Mouse (Mus musculus): ENCODE results near the gene Thada.

The Thada gene

DNA sequence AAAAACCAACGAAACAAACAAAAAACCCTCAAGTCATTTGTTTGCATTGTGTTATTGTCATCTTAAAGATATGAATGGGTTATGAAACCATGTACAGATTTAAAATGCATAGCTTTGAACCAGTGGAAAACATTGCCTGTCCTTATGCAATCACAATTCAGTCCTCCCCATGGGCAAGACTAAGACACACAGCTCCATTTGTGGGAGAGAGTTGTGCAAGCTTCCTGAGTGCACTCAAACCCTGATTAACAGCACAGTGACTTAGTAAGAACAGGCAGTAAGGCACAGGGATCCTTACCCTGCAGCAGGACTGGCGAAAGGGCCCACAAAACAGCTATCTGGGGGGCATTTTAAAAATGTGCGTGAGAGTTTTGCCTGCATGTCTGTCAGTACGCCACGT, 11.2 kb upstream of the Thada start:
- DNase-seq (ENCODE audit: low read depth): no peak

DNA sequence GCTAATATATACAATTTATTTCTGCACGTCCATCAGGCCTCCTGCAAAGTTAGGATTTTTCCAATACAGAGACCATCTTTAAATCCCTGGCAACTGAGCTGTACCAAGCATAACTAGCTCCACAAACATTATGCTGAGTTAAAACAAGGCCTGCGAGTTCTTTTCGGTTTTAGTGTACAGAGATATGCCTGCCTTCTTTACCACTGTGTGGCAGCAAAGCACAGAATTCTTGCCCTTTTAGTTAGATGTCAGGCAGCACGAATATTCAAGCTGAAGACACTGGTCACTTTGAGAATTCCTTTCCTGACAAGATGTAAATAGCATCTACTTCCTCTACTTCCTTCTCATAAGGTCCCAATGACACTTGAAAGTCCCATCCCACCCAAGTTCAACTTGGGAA, 8.3 kb upstream of the Thada start:
- no peak for DNase-seq (ENCODE audit: low read depth)

DNA sequence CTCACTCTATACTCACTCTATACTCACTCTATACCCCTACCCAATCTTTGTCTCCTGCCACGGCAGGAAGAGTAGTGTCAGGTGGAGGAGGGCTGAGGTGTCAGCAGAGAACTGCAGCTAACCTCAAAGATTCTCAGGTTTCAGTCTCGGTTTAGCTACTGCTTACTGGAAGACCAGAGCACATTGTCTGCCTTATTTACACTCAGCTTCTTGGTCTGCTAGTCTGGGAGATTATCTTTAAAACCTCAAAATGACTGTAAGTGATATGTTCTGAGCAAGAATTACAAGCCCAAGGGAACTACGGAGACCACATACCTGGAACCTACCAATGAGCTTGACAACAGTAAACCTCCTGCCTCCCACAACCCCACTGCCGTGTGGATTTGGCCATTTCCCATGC, 31.0 kb downstream of the Thada start:
- no peak for DNase-seq (ENCODE audit: low read depth)

DNA sequence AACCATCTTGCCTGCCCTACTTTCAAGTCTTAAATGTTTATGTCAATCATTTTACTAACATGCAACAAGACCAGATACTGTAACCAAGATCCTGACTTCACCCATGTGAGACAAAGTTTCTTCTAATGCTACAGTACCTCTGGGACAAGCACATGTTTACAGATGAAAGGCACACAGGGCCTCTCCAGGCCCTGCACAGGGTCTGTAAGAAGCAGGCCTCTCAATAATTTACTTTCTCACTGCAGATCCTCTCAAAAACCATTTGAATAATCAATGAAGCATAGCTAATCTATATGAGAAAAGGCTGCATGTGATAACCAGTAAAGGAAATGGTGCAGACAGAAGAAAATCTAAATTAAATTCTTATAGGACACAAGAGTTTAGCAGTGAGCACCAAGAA, 31.8 kb downstream of the Thada start:
- DNase-seq (ENCODE audit: low read depth): no peak

DNA sequence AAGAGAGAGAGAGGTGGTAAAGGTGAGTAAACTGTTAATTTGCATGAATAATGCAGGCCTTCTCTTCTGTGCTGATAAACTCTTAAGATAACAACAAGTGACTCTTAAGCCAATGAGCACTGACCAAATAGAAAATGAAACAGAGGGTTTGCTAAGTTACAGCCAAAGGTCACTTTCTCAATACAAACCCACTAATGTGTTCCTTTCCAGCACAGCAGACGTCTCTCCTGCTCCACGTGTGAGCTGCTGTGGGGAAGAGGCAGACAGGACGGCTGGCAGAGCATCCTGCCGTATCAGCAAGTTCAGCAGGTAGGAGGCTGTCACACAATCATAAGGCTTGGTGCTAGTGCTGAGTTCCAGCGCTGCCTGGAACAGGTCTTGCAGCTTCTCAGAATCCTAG, 34.0 kb downstream of the Thada start:
- DNase-seq (ENCODE audit: low read depth): no peak

DNA sequence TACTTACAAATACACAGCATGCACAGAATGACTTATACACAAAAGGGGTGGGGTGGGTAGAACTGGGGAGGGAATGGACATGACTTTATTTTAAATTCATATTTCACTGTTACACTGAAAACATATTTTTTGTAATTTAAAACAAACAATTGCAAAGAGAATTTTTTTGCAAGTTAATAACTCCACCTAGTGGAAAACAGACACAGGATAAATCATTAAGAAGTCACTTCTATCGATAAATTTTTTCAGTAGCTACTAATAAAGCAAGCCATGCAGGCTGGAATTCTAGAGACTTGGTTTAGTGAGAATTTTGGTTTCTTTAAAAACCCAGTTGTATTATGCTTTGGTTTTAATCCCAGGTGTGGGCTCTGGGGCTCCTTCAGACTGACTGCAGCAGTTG, 41.7 kb downstream of the Thada start:
- DNase-seq (ENCODE audit: low read depth): no peak

DNA sequence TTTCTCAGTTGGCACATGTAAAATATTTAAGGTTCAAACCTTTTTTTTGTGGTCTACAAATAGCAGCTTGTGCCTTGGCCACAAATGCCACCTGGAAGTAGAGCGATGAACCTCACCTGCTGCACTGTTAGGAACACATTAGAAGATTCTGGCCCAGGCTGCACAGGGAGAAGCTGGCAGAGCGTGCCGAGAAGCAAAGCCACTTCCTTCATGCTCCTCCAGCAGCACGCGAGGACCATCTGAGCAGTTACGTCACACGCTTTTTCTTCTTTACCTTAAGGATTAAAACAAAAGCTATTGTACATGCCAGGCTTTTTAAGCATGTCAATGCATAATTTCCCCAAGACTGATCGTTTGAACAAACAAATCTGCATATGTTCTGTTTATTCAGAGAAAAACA, 43.1 kb downstream of the Thada start:
- no peak for DNase-seq (ENCODE audit: low read depth)

DNA sequence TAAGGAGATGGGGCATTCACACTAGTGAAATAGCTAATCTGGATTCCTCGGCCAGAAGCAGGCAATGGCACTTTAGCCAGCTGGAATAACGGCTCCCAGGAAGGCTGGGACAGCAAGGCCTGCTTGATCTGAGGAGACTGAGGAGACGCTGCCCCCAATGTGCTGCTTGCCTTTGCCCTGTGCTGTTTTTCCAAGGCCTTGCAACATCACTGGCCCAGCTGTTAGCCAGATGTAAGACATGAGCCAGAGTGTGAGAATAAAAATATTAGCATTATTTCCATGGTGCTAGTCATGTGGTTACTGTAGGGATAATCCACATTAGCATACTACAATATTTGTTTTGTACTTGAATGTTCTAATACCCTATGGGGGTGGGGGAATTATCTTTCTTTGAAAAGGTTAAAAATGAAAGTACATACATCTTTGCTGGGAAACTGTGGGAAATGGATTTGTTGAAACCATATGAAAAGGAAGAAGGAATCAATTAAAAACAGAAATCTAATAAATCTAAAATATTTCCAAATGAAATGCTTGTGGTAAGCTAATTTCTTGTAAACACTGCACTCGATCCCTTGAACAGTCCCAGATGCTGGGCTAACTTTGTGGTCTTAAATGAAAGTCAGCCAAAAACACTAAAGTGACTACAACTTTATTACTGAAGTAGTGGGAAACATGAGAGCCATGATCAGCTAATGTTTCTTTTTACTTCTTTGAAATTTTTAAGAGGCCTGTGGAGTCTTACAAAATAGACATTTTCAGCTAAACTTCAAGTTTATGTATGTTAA, 43.8 kb downstream of the Thada start:
- no peak for DNase-seq (ENCODE audit: low read depth)

DNA sequence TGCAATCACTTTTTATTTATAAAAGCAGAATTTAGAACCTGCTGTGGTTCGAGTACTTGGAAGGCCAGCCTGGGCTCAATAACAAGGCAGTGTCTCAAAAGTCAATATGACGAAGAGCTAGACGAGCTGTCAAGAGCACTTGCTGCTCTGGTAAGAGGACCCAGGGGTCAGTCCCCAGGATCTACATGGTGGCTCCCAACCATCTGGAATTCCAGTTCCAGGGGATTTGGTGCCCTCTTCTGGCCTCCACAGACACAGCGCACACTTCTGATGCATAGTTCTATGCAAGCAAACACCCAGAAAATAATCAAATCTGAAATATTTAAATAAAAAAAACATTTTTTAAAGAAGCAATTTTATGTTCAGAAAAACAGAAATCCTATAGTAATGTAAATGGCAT, 45.0 kb downstream of the Thada start:
- no peak for DNase-seq (ENCODE audit: low read depth)

DNA sequence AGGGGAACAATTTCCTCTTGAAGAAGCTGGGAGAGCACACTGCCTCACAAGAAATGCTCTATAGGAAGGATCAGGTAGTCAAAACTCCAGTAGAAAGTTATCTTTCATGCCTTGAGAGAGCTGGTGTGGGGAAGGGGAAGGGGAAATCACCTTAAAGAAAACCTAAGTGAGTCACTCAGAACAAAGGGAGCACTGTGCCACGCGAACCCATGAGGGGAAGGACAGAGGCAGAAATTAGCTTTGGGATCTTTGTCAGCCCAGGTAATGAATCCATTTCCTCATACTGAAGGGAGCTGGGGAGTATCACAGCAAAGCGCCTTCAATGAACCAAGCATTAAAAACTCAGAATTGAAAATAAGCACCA, 45.7 kb downstream of the Thada start:
- DNase-seq (ENCODE audit: low read depth): no peak

DNA sequence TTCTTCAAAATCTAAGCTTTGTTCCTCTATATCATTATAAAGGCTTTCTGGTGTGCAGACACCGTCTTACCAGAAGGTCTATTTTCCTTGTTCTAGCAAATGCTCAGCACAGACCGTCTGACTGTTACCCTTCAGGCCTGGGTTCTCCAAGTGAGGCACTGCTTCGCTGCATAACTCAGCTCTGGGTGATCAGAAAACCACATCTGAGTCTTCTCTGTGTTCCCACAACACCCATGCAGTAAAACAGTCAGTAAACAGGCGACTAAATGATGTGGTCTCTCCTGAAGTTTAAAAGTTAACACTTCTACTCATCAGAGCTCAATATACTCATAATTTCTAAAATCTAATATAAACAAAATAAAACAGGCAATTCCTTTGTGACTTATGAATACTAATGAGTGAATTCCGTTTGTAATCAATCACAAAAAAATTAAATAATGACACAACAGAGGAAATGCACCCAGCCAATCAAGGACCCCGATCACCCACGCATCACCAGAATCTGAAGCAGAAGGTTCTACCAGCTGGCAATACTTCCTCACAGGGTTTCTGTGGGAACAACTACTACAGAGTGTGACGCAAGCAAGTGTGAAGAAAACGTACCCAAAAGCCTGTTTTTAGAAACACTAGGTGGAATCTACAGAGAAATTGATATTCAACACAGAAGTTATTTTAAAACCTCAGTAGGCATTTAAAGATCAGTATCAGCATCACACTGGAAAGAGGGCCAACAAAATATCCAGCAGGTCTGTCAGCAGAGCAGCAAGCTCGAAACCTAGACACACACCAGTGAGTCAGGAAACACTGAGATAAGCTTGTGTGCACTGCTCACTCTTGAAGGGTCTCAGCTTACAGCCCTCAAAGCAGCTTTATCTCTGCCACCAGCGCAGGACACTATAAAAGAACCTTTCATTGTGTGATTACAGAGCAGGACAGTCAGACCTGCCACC, 46.4 kb downstream of the Thada start:
- DNase-seq (ENCODE audit: low read depth): peak; percentile 30

DNA sequence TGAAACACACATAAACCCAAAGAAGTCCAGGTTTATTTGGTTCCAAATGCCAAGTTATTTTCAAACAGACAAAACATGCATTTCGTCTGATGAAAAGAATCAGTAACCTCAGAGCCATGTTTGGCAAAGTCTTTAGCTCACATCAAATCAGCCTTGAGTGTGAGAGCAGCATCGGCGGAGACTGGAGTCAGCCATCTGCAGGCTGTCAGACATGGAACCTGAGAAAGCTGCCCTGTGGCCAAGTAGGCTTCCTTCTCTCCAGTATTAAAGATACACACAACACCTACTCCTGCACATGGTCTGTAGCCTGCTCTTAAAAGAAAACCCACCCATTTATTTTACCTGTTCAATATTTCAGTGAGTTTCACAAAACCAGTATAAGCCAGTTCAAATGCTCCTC, 50.1 kb downstream of the Thada start:
- no peak for DNase-seq (ENCODE audit: low read depth)

DNA sequence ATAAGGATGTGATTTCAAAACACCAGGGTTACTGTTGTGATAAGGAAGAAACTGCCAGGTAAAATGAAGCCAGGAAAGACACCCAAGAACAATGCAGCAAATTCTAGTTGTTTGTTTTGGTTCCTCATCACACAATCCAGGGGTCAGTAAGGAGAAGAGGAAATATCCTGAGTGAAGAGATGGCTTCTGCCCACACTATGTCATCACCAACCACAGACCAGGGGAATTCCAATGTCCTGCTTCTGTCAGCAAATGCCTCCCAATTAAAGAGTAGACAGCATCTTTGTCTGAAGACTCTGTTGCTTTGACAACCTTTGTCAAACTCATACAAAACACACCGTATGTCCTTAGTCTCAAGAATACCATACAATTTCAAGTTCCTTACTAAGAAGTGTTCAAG, 57.3 kb downstream of the Thada start:
- no peak for DNase-seq (ENCODE audit: low read depth)

DNA sequence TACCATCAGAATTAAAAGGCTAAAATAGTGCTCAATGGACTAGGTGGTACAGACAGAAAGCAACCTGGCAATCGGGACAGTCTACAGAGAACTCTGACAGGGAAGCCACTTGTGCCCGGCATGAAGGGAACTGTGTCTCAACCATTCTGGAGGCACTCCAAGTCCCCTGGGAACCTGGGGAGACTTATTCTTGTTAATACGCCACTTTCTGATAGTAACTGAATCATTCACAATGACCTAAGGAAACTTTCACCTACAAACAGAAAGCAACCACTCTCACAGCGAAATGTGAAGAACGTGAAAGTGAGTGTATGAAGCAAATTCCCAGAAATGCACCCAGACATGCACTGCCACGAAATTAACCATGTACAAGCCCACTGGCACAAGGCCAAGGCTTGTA, 60.4 kb downstream of the Thada start:
- DNase-seq (ENCODE audit: low read depth): no peak

DNA sequence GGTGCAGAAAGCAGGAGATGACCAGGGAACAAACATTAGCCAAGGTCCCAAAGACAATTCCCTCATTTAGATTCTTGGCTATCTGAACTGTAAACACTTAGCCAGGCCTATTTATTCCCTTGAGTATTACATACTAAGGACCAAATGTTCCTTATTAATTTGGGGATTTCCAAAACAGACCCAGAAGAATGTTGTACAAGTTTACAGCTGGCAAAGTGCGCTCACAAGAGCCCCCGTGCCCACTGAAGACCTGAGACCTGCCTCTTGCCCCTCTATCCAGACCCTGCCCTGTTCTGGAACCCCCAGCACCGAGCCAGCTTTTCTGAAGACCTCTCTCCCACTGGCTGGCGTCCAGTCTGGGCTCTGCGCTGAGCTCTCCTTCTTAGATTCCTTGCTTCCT, 64.2 kb downstream of the Thada start:
- no peak for DNase-seq (ENCODE audit: low read depth)

DNA sequence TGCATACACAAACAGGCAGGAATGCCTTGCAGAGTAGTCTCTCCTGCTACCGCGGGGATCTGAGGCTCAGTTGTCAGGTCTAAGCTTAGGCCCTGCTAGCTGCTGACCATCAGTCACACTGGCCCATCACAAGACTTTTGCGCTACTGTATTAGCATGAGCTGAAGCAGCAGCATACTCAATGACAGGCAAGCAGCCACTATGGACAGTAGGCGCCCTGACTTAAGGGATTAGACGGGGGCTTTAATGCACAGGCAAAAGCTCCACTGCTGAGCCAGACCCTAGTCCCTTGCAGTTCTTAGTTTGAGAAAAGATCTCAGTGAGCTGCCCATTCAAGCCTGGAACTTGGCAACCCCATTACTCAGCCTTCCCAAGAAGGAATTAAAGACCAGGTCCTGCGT, 66.6 kb downstream of the Thada start:
- DNase-seq (ENCODE audit: low read depth): no peak

DNA sequence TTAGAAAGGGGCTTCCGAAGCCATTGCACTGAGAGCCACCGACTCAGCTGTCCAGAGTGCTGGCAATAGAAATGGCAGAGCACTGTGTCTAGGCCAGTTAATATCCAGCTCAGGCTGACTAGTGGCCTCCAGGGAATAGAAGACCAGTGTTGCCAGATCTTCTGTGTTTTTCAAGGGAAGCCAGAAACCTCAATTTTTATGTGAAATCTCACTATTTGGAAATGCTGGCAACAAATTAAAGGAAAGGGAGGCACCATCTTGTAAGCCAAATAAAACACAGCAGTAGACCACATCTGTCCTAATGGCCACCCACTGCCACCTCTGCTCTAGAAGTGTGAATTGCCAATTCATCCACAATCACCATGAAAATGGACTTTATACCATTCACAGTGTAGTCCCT, 76.0 kb downstream of the Thada start:
- DNase-seq (ENCODE audit: low read depth): no peak

DNA sequence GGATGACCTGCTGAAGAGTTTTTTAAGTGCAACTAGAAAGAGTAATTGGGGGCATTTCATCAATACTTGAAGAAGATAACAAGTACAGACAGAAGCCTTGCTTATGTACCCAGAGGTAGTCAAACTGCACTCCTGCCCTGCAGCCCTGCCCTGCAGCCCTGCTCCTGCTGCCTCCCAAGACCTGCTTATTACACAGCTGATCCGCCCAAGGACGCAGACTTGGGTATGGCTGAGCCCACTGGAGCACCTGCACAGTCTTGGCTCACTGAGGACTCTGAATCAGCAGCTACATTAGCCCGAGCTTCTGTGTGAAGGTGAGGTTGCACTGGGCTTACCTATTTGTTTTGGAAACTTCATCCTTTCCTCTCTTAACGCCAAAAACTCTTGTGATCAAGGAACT, 79.8 kb downstream of the Thada start:
- no peak for DNase-seq (ENCODE audit: low read depth)

DNA sequence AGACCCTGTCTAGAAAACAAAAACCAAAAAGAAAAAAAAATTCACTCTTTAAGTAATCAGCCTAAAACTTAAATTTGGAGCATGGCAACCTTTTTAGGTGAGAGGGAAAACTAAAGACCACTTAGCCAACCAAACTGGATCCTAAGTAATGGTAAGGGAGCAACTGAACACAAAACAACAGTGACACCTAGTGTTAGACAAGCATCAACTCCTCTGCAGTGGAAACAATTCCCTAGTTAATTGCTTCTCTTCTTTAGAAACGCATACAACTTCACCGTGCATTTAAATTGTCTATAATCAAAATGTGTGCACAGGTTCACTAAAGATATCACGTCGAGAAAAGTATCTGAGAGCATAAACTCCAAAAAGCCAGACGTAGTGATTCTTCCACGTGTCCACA, 80.3 kb downstream of the Thada start:
- peak; percentile 5 for DNase-seq (ENCODE audit: low read depth)

DNA sequence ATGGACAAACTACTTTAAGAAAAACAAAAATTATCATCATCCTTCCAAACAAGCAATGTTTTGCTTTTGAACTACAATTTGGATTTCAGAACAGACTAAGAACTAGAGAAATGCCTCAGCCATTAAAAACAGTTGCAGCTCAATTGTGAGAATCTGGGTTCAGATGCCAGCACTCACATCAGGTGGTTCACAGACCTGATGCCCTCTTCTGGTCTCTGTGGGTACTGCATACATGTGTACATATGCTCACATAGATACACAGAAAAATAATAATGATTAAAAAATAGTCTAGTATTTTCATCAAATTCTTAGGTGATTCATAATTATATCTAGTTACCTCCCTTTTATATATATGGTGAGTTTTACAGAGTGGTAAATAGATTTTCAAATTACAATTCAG, 81.3 kb downstream of the Thada start:
- DNase-seq (ENCODE audit: low read depth): peak; percentile 15

DNA sequence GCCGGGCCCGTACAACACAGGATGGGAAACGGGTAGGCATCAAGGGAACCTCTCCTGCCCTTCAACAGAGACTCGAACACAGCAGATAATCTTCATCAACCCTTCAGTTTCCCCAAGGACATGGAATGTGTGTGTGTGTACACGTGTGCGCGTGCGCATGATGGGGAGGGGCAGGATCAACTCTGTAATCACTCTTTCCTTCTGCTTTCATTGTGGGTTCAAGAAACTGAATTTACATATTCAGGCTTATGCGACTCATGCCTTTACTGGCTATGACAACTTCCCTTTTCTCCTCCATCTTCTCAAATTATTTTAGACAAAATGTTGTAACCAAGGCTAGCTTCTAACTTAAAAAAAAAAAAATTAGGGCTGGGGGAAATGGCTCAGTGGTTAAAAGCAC, 85.7 kb downstream of the Thada start:
- DNase-seq (ENCODE audit: low read depth): no peak

DNA sequence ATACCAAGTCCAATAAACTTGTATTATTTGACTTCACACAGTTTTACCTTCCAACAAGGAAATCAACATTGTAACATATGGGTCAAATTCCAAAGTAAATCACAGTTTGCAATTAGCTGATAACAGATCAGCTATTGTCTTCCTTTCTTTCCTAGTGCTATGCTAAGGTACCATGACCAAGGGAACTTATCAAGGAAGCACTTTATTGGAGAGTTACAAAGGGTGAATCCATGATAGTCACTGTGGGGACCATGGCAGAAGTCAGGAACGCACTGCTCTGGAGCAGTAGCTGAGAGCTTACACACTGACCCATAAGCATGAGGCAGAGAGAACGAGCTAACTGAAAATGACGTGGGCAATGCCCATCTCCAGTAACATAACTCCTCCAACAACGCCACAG, 89.1 kb downstream of the Thada start:
- no peak for DNase-seq (ENCODE audit: low read depth)

DNA sequence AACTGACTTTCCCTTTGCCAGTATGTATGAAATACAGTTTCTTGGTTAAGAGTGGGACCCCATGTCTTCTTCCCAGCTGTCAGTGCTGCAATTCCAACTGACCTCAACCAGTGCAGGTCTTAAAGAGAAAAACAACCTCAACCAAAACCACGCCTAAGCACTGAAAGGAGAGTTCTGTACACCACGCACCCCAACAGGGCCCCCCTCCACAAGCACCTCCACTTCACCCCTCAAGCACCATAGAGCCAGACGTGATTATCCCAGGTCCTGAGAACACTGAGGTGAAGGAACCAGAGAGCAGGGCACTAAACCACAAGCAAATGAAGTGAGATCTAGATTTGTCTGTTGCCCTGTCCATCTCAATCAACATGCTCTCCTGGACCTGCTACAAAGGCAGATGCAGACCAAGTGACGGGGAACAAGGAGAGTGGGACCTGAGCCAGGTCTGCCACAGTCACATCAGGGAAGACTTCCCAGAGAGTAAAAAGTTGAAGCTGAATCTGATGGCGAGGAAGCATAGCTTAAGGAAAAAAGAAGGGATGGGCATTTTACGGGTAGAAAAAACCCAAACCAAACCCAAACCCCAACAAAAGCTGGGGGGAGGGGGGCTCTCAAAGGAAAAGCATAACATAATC, 93.5 kb downstream of the Thada start:
- no peak for DNase-seq (ENCODE audit: low read depth)
